Mouse (Mus musculus) kidney, embryonic 14.5 days (tissue): Measurements from ENCODE around the gene Gm9817. TPM values are rescaled to one million over a fixed set of nuclear protein-coding genes. Genes with fewer than 3 reads are reported as not detected.
A peak's percentile ranks its signal among the peaks of the same experiment; 100 is the strongest.

Experiments
- ATAC-seq: fragments of 200-750 bp; cut with Nextera tagmentation; 2 replicates; pipeline ENCODE4 v1.8.0; 2017; ENCODE audit warnings: moderate number of reproducible peaks, mild to moderate bottlenecking, moderate TSS enrichment, moderate library complexity; ENCODE audit not compliant: low FRiP score, low TSS enrichment
- H3K27ac ChIP-seq: fragments of 300-500 bp; sonication (generic); 2 replicates; pipeline ENCODE4 v1.5.1; 2014; ENCODE audit warnings: low read depth, mild to moderate bottlenecking, low read length, moderate library complexity, mixed read lengths
- H3K27me3 ChIP-seq: fragments of 300-500 bp; sonication (generic); 2 replicates; pipeline ENCODE4 v1.6.1; 2014; ENCODE audit warnings: mild to moderate bottlenecking, low read length; ENCODE audit not compliant: control insufficient read depth, insufficient read depth
- H3K36me3 ChIP-seq: fragments of 300-500 bp; sonication (generic); 2 replicates; pipeline ENCODE4 v1.6.1; 2014; ENCODE audit warnings: low read length, mixed read lengths; ENCODE audit not compliant: control insufficient read depth, insufficient read depth
- H3K4me1 ChIP-seq: fragments of 300-500 bp; sonication (generic); 2 replicates; pipeline ENCODE4 v1.6.1; 2014; ENCODE audit warnings: low read length, mixed read lengths; ENCODE audit not compliant: control insufficient read depth, insufficient read depth
- H3K4me2 ChIP-seq: fragments of 300-500 bp; sonication (generic); replicated peaks from 2 replicates; pipeline ENCODE4 v1.6.1; 2014; ENCODE audit warnings: low read depth, mild to moderate bottlenecking, low read length
- H3K4me3 ChIP-seq: fragments of 300-500 bp; sonication (generic); 2 replicates; pipeline ENCODE4 v1.5.1; 2014; ENCODE audit warnings: mild to moderate bottlenecking, low read length
- H3K9ac ChIP-seq: fragments of 300-500 bp; sonication (generic); 2 replicates; pipeline ENCODE4 v1.6.1; 2014; ENCODE audit warnings: low read depth, mild to moderate bottlenecking, low read length, moderate library complexity
- H3K9me3 ChIP-seq: fragments of 300-500 bp; sonication (generic); 2 replicates; pipeline ENCODE4 v1.6.1; 2016; ENCODE audit warnings: low read length; ENCODE audit not compliant: control insufficient read depth
- WGBS: fragments of 180-500 bp; shearing (Covaris S2); extraction: QIAGEN DNeasy Blood & Tissue Kit; methylation state at CpG from one replicate; pipeline ENCODE4 v1.1.7; 2014; 5-methylcytosine and 5-hydroxymethylcytosine counted together
- polyA plus RNA-seq: library from polyadenylated mRNA; unstranded; fragments of >200 nt; fragmentation: Nextera tagmentation; extraction: Ambion mirVana; gene quantifications from 2 replicates; pipeline ENCODE4 v1.2.1, GENCODE M21; 2014

Gene Gm9817
- polyA plus RNA-seq, 1 experiment from 2014 or later = 0.09 TPM

DNA sequence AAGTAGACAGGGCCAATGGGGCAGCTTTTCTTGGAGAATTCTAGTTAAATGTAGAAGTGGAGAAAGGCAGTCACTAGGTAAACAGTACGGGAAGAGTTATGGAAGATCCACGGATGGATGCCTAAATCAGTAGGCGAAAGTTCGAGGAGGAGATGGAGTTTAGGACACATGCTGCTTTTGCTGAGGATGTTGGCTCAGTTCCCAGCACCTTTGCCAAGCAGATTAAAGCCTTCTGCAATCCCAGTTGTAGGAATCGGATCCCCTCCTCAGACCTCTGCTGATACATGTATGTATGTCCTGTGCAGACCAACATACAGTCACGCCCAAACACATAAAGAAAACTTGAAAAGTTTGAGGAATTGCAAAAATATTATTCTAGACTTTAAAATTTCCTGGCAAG, 8.1 kb upstream of the Gm9817 start:
- H3K4me2 ChIP-seq = no peak overlapping the region
- no peak for ATAC-seq
- H3K4me1 ChIP-seq = no peaks in the 10 kb centered on the region
- no peaks in the 10 kb centered on the region for H3K9me3 ChIP-seq
- H3K9ac ChIP-seq = no peak overlapping the region
- no peaks in the 10 kb centered on the region for H3K27me3 ChIP-seq
- no peak overlapping the region for H3K27ac ChIP-seq
- WGBS = 72% methylated on average over 6 of the region's 6 CpGs
- H3K4me3 ChIP-seq = no peak overlapping the region
- H3K36me3 ChIP-seq = no peaks in the 10 kb centered on the region

DNA sequence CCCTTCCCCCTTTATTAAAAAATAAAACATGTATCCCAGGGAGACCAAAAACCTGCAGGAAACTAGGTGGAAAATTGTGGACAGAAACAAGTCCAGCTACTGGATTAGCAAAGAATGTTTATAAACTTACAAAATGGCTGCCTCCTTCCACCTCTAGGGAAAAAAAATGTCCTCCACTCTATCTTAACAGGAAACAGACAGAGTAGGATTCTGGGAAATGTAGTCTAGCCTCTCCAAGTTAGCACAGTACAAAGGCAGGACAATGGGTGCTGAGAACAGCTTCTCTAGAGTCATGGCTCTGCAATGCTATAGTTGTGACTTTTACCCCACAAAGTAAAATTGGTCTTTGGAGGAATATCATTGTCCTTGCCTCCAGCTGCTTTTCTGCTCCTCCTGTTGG, 3.5 kb upstream of the Gm9817 start:
- no peaks in the 10 kb centered on the region for H3K9me3 ChIP-seq
- no peak for ATAC-seq
- no peak overlapping the region for H3K4me2 ChIP-seq
- no peak overlapping the region for H3K27ac ChIP-seq
- no peak overlapping the region for H3K4me3 ChIP-seq
- H3K9ac ChIP-seq = no peak overlapping the region
- no peaks in the 10 kb centered on the region for H3K4me1 ChIP-seq
- H3K36me3 ChIP-seq = no peaks in the 10 kb centered on the region
- H3K27me3 ChIP-seq = no peaks in the 10 kb centered on the region; the same call in 1 of the 2 replicates

DNA sequence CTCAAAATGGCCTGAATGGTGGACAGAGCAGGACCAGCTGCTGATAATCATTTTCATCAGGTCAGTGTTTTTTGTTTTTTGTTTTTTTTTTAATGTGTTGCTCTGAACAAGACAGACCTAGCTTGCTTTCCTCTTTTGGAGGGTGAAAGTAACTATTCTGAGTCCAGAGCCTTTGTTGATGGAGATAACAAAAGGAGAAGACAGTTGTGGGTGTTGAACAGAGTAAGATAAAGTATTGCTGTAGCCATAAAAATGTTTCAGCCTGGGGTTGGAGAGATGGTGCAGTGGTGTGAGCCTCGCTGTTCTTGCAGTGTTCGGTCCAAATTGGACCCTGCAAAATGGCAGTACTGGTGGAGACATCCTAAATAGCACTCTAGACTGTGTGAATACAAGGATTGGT, 2.8 kb upstream of the Gm9817 start:
- no peak for ATAC-seq
- Histone ChIP-seq H3K36me3 (no peaks in the 10 kb centered on the region), H3K4me3 (no peak overlapping the region), H3K9me3 (peaks cover 1% of the 10 kb centered on the region; the same call in 1 of the 2 replicates), H3K27ac (no peak overlapping the region), H3K4me1 (no peaks in the 10 kb centered on the region), H3K9ac (no peak overlapping the region), H3K27me3 (no peaks in the 10 kb centered on the region; the same call in 1 of the 2 replicates), H3K4me2 (no peak overlapping the region)
- 99% methylated on average over 2 of the region's 2 CpGs for WGBS

DNA sequence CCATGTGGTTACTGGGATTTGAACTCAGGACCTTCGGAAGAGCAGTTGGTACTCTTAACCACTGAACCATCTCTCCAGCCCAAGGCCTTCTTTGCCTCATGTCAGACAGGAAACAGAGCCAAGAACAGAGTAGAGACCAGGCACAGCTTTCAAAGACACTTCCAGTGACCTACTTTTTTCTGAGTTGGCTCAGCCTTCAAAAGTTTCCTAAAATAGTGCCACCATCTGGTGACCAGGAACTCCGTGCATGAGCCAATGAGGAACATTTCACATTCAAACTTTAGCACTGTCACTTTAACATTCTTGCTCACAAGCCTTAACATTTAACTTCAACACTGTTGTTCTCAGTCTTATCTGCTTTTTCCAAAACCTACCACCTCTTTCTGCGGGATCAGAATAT, 2.3 kb downstream of the Gm9817 start:
- H3K27me3 ChIP-seq = no peaks in the 10 kb centered on the region; the same call in 1 of the 2 replicates
- 97% methylated on average over 3 of the region's 3 CpGs for WGBS
- H3K4me1 ChIP-seq = peaks cover 9% of the 10 kb centered on the region
- H3K27ac ChIP-seq = no peak overlapping the region
- no peak overlapping the region for H3K4me2 ChIP-seq
- H3K4me3 ChIP-seq = no peak overlapping the region
- no peak for ATAC-seq
- peaks cover 7% of the 10 kb centered on the region; the same call in 1 of the 2 replicates for H3K9me3 ChIP-seq
- no peak overlapping the region for H3K9ac ChIP-seq
- no peaks in the 10 kb centered on the region for H3K36me3 ChIP-seq

DNA sequence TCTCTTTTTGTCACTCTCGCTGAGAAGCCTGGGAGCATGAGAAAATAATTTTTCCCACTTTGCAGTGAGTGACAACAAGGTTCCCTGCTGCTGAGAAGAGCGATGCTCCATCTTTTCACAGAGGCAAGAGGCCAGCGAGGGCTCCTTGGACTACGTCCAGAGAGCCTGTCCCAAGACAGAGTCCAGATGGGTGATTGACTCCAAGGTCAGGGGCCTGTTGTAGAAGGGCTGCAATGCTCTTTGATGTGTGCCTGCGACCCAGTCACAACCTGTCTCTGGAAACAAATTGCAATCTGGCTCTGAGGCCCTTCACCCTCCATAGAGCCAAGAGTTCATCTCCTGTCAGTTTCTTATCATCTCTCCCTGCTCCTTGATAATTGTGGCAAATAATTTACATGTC, 5.2 kb downstream of the Gm9817 start:
- H3K4me1 ChIP-seq = peaks cover 12% of the 10 kb centered on the region
- H3K9ac ChIP-seq = no peak overlapping the region
- H3K4me3 ChIP-seq = no peak overlapping the region
- no peaks in the 10 kb centered on the region for H3K36me3 ChIP-seq
- no peaks in the 10 kb centered on the region for H3K27me3 ChIP-seq
- ATAC-seq = peak; percentile 57; the same call in 1 of the 2 replicates
- peaks cover 7% of the 10 kb centered on the region; the same call in 1 of the 2 replicates for H3K9me3 ChIP-seq
- 10% methylated on average over 5 of the region's 5 CpGs for WGBS
- H3K4me2 ChIP-seq = no peak overlapping the region
- no peak overlapping the region for H3K27ac ChIP-seq

DNA sequence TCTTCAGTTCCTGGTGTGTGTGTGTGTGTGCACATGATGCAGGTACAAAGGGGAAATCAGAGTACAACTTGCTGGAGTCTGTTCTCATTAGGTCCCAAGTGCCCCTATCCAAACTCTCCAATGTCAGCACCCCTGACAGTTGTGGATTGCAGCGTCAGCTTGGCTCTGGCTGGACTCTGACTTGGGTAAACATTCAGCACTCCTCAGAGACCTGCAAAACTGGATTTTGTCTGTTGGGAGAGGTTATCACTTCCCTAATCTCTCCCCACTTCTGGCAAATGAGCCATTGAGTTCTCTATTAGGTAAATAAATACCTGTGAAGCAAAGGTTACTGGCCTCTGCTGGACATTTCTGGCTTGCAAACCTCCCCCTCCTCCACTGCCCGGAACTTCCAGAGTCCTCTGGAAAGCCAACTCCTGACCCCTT, 10.3 kb downstream of the Gm9817 start:
- WGBS = 6% methylated on average over 2 of the region's 2 CpGs

DNA sequence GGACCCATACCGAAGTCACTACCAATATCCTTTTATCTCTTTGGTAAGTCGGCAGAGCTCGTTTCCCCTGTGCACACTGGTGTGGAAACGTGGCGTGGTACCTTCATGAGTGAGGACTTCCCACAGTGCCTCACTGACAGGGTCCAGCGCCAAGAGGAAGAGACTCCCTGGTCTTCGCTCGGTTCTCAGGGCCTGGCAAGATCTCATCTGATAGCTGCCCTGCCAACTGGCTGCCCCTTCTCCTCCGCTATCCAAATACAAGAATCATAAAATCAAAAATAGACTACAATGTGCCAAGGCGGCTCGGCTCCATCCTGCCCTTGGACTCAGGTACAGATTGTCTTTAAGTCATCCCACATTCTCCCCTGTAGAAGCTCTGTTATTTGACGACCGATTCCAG, 11.4 kb downstream of the Gm9817 start:
- H3K27me3 ChIP-seq = no peaks in the 10 kb centered on the region
- no peak overlapping the region for H3K27ac ChIP-seq
- peaks cover 15% of the 10 kb centered on the region for H3K4me1 ChIP-seq
- no peaks in the 10 kb centered on the region for H3K36me3 ChIP-seq
- ATAC-seq = no peak
- no peak overlapping the region for H3K4me2 ChIP-seq
- no peak overlapping the region for H3K4me3 ChIP-seq
- WGBS = 39% methylated on average over 13 of the region's 13 CpGs
- no peaks in the 10 kb centered on the region for H3K9me3 ChIP-seq
- no peak overlapping the region for H3K9ac ChIP-seq

More for the DNA sequence above, 10.3 kb downstream of the Gm9817 start:
- Histone ChIP-seq H3K27me3 (no peaks in the 10 kb centered on the region), H3K4me2 (no peak overlapping the region; the same call in 1 of the 2 replicates), H3K4me1 (peaks cover 17% of the 10 kb centered on the region), H3K9ac (no peak overlapping the region), H3K4me3 (no peak overlapping the region), H3K9me3 (no peaks in the 10 kb centered on the region), H3K27ac (no peak overlapping the region; the same call in 1 of the 2 replicates), H3K36me3 (no peaks in the 10 kb centered on the region)
- peak; percentile 66 for ATAC-seq

DNA sequence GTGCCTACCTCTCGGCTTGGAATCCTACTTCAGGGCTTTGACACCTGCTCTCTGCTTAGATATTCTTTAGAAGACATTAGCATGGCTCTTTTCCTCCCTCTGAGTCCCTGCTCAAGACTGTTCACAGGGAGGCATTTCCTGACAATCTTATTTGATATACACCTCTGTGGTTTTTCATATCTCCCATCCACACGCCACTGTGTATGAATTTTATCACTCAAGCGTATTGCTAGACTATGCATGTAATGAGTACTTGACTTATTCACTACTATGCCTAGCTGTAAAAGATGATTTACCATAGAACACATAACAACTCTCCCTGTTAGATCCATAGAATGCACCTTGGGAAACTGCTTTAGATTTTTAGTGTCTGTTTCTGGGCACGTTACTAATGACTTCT, 14.3 kb downstream of the Gm9817 start:
- Histone ChIP-seq H3K4me2 (no peak overlapping the region), H3K27me3 (no peaks in the 10 kb centered on the region), H3K36me3 (no peaks in the 10 kb centered on the region), H3K4me1 (peaks cover 15% of the 10 kb centered on the region), H3K9me3 (no peaks in the 10 kb centered on the region), H3K9ac (no peak overlapping the region), H3K4me3 (no peak overlapping the region), H3K27ac (no peak overlapping the region)
- ATAC-seq = no peak
- 83% methylated on average over 4 of the region's 4 CpGs for WGBS

DNA sequence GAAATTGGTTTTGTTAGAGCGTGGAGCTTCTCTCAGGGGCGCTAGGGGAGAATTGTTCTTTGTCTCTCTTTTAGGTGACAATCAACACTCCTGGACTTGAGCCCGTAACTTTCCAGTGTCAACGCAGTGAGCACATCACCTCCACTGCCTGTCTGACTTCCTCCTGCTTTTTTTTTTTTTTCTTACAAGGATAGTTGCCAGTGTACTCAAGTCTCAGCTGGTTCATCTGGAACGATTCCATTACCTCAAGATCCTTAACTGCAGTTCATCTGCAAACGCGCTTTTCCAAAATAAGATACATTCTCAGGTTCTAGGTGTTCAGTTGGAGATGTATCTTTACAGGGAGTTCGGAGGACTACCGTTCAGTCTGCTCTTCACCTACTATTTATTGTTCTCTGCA, 16.5 kb downstream of the Gm9817 start:
- Histone ChIP-seq H3K27ac (no peak overlapping the region), H3K4me1 (0 out of 2 replicates have a peak, but pooled peaks cover under 1% of the 10 kb centered on the region), H3K27me3 (no peaks in the 10 kb centered on the region), H3K36me3 (no peaks in the 10 kb centered on the region), H3K9me3 (no peaks in the 10 kb centered on the region), H3K4me3 (no peak overlapping the region), H3K9ac (no peak overlapping the region), H3K4me2 (no peak overlapping the region)
- no peak for ATAC-seq
- 86% methylated on average over 9 of the region's 9 CpGs for whole genome bisulfite sequencing
